Mouse (Mus musculus): ENCODE results near the gene Deup1. TPM values are rescaled to one million over a fixed set of nuclear protein-coding genes. Genes with fewer than 3 reads are reported as not detected.

The Deup1 gene
- polyA plus RNA-seq, 1 experiment from 2014 or later: 2.3 TPM

Other genes with a start within 250 kb of the Deup1 start
- 1.0 and 1.1 TPM in 2 replicates for gene Smco4, start 134.5 kb downstream of the Deup1 start, polyA plus RNA-seq (2015; fragmentation: Nextera tagmentation; extraction: Ambion mirVana)
- 26.9 and 30.5 TPM in 2 replicates for gene Slc36a4, start 81.8 kb upstream of the Deup1 start, polyA plus RNA-seq (2015; fragmentation: Nextera tagmentation; extraction: Ambion mirVana)
- not detected in 2 replicates for gene Mtnr1b, start 246.6 kb upstream of the Deup1 start, polyA plus RNA-seq (2015; fragmentation: Nextera tagmentation; extraction: Ambion mirVana)